Mouse (Mus musculus): ENCODE data around the gene Olfr1120.

- TF ChIP-seq CTCF (IDR thresholded peaks at IDR 0.05; ENCODE audit: low read depth, low read length) (no peak), POLR2A (IDR thresholded peaks at IDR 0.05; ENCODE audit: extremely low read depth, insufficient read depth, low read length) (no peak)
Observed at GRCm38 (mm10) chr2:87369595-87369994, 15.0 kb downstream of the Olfr1120 start, which contains the start of gene Olfr1121.

All from liver, adult 2 months (tissue).